Mouse (Mus musculus) testis, adult 2 months (tissue): ENCODE results near the gene Zfp940. TPM values are rescaled to one million over a fixed set of nuclear protein-coding genes. Genes with fewer than 3 reads are reported as not detected.
"Not testable (repeated sequence)": the region's sequence is repeated elsewhere in the genome, so short reads cannot be mapped to it uniquely, and the experiment has no call there.

Experiments used
- H3K27ac ChIP-seq: fragments of 200-500 bp; 2 replicates; pipeline ENCODE4 v1.5.1; 2012; ENCODE audit warnings: low read depth, low read length; ENCODE audit not compliant: control insufficient read depth, insufficient read depth
- H3K27me3 ChIP-seq: fragments of 200-500 bp; 2 replicates; pipeline ENCODE4 v1.6.1; 2012; ENCODE audit warnings: mild to moderate bottlenecking, low read length, moderate library complexity; ENCODE audit not compliant: control insufficient read depth, insufficient read depth
- H3K36me3 ChIP-seq: fragments of 200-500 bp; 2 replicates; pipeline ENCODE4 v1.6.1; 2012; ENCODE audit warnings: mild to moderate bottlenecking, low read length; ENCODE audit not compliant: control insufficient read depth, insufficient read depth
- H3K4me1 ChIP-seq: fragments of 200-500 bp; 2 replicates; pipeline ENCODE4 v1.6.1; 2012; ENCODE audit warnings: low read length; ENCODE audit not compliant: control insufficient read depth, insufficient read depth
- H3K4me3 ChIP-seq: fragments of 200-500 bp; 2 replicates; pipeline ENCODE4 v1.5.1; 2012; ENCODE audit warnings: low read depth, mild to moderate bottlenecking, low read length, moderate library complexity, mixed read lengths; ENCODE audit not compliant: control insufficient read depth
- CTCF ChIP-seq: fragments of 200-500 bp; IDR thresholded peaks from 2 replicates; pipeline ENCODE4 v1.5.1; 2012; ENCODE audit warnings: low read depth, mild to moderate bottlenecking, inconsistent platforms, low read length, moderate library complexity; ENCODE audit not compliant: control insufficient read depth, insufficient read depth, insufficient replicate concordance
- POLR2A ChIP-seq: fragments of 200-500 bp; IDR thresholded peaks from 2 replicates; pipeline ENCODE4 v1.6.1; 2012; ENCODE audit warnings: low read depth, mild to moderate bottlenecking, inconsistent platforms, low read length, moderate library complexity; ENCODE audit not compliant: control insufficient read depth
- polyA plus RNA-seq: library from polyadenylated mRNA; depleted of rRNA; stranded (reverse); fragments of >200 nt; gene quantifications from 2 replicates; pipeline ENCODE4 v1.2.3, GENCODE M21; 2012; rRNA removed

The Zfp940 gene
- 0.55 and 1.2 TPM in 2 replicates for polyA plus RNA-seq

GRCm38 (mm10) chr7:29853219-29853842, at the start of gene Zfp940:
Gene Zfp940, minus strand, starts transcription at chr7:29853669.
- Histone ChIP-seq H3K4me1 (peaks cover 8% of the 10 kb centered on the region), H3K27ac (no peak within 1 kb of the TSS)

GRCm38 (mm10) chr7:29898351-29898750, 44.9 kb upstream of the Zfp940 start:
- Histone ChIP-seq H3K27me3 (no peaks in the 10 kb centered on the region), H3K4me3 (no peak overlapping the region), H3K36me3 (peaks cover 1% of the 10 kb centered on the region), H3K4me1 (no peaks in the 10 kb centered on the region; the same call in 1 of the 2 replicates), H3K27ac (no peak overlapping the region)
- TF ChIP-seq CTCF (no peak), POLR2A (no peak)

More at GRCm38 (mm10) chr7:29853219-29853842, at the start of gene Zfp940:
- Histone ChIP-seq H3K36me3 (no peaks in the 10 kb centered on the region), H3K27me3 (no peaks in the 10 kb centered on the region), H3K4me3 (peak within 1 kb of the TSS; percentile 83)
- TF ChIP-seq CTCF (no peak), POLR2A (0 out of 2 replicates have a peak, but pooled peaks have one; percentile 29)

- H3K36me3 ChIP-seq = peaks cover 1% of the 10 kb centered on the region
- H3K4me1 ChIP-seq = peaks cover 3% of the 10 kb centered on the region; the same call in 1 of the 2 replicates
- H3K27ac ChIP-seq = no peak overlapping the region
- TF ChIP-seq POLR2A = no peak
- no peak for TF ChIP-seq CTCF
- no peaks in the 10 kb centered on the region for H3K27me3 ChIP-seq
- H3K4me3 ChIP-seq = no peak overlapping the region
Measured at GRCm38 (mm10) chr7:29892756-29893155, 39.3 kb upstream of the Zfp940 start.

GRCm38 (mm10) chr7:29890501-29890900, 37.0 kb upstream of the Zfp940 start:
- TF ChIP-seq CTCF = no peak
- TF ChIP-seq POLR2A = no peak
- Histone ChIP-seq H3K4me1 (peaks cover 3% of the 10 kb centered on the region; the same call in 1 of the 2 replicates), H3K36me3 (no peaks in the 10 kb centered on the region), H3K4me3 (no peak overlapping the region), H3K27ac (no peak overlapping the region), H3K27me3 (no peaks in the 10 kb centered on the region)

- H3K36me3 ChIP-seq = no peaks in the 10 kb centered on the region
- no peak overlapping the region for H3K4me3 ChIP-seq
- 0 out of 2 replicates have a peak, but pooled peaks cover 2% of the 10 kb centered on the region for H3K4me1 ChIP-seq
- no peaks in the 10 kb centered on the region for H3K27me3 ChIP-seq
- TF ChIP-seq POLR2A (no peak), CTCF (no peak)
- H3K27ac ChIP-seq = no peak overlapping the region
Measured at GRCm38 (mm10) chr7:29880916-29881315, 27.4 kb upstream of the Zfp940 start.

- Histone ChIP-seq H3K36me3 (no peaks in the 10 kb centered on the region; the same call in 1 of the 2 replicates), H3K4me1 (0 out of 2 replicates have a peak, but pooled peaks cover 2% of the 10 kb centered on the region), H3K27me3 (no peaks in the 10 kb centered on the region), H3K27ac (no peak overlapping the region), H3K4me3 (no peak overlapping the region)
- TF ChIP-seq POLR2A = no peak
- no peak for TF ChIP-seq CTCF
Measured at GRCm38 (mm10) chr7:29880056-29880455, 26.6 kb upstream of the Zfp940 start.

- not testable (repeated sequence) for H3K4me1 ChIP-seq, H3K27me3 ChIP-seq, H3K36me3 ChIP-seq, H3K4me3 ChIP-seq, H3K27ac ChIP-seq
Measured at GRCm38 (mm10) chr7:29877561-29877960, 24.1 kb upstream of the Zfp940 start.

- no peak overlapping the region for H3K4me3 ChIP-seq
- H3K4me1 ChIP-seq = 0 out of 2 replicates have a peak, but pooled peaks cover 2% of the 10 kb centered on the region
- H3K27me3 ChIP-seq = no peaks in the 10 kb centered on the region
- no peaks in the 10 kb centered on the region; the same call in 1 of the 2 replicates for H3K36me3 ChIP-seq
- no peak for TF ChIP-seq POLR2A
- TF ChIP-seq CTCF = no peak
- H3K27ac ChIP-seq = no peak overlapping the region
Measured at GRCm38 (mm10) chr7:29874256-29874655, 20.8 kb upstream of the Zfp940 start.
